Mouse (Mus musculus) small intestine, adult 2 months (tissue): ENCODE data around the gene Lemd1.

ENCODE experiments used
- CTCF ChIP-seq: fragments of 200-500 bp; IDR thresholded peaks from 2 replicates; pipeline ENCODE4 v1.5.1; 2012; ENCODE audit warnings: low read depth, mild to moderate bottlenecking, control low read depth, inconsistent platforms, low read length, moderate library complexity, mixed read lengths; ENCODE audit not compliant: insufficient replicate concordance, insufficient read length; ENCODE audit errors: extremely low read depth
- POLR2A ChIP-seq: fragments of 200-500 bp; IDR thresholded peaks from 2 replicates; pipeline ENCODE4 v1.6.1; 2012; ENCODE audit warnings: low read depth, mild to moderate bottlenecking, control low read depth, inconsistent platforms, low read length, moderate library complexity

DNA sequence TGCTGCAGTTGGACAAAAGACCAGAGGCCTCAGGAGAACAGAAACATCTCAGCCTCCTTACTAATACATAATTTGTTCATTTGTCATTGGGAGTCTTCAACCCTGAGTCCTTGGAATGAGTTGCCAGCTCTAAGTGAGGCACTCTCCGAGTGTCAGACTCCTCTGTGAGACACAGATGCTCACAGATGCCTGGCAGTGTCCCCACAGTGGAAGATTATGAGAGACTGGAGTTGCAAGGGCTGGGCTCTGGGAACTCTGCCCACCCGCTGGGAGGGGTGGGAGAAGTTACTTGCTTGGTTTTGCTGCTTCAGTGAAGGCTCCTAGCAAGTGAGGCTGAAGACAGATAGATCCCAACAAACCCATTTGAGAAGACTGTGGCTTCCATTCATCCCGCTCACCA is 104.8 kb downstream of the Lemd1 start:
- TF ChIP-seq CTCF (no peak), POLR2A (no peak)
